14 mouse cellular contexts compared by ENCODE assay signal in the genomic region with DNA sequence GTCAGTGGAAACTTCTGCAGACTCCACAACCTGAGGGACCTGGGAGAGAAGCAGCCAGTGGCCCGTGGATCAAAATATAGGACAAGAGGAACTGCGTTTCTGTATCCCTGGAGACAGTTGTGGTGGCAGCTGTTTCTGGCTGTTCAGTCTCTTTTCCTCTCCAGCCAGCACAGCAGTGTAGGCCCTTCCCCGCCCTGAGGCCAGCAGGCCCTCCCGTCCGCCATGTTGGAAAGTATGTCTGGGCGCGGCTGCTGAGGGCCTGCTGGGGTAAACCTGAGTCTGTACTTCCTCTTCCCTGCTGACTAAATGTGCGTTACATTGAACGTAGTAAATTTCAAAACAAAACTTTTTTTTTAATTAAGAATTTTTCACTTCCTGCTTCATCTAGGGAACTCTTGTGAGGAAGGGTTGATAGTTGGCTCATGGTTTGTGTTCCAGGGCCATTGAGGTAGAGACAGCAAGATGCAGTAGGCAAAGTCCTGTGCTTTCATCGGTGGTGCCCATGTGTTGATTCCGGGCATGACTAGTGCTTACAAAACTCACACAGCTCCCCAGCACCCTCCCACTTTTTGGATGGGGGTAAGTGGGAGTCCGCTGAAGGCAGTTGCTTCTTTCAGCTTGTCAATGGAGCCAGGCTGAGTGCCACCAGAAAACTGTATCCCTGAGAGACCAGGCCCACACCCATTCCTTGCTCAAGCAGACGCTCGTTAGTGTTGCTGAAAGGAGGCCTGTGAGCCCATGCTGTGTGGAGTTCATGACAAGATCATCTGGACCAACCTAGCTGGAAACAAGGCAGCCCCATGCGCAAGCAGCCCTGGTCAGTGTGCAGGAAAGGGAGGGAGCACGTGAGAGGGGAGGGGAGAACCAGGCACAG. TPM values are rescaled to one million over a fixed set of nuclear protein-coding genes. Genes with fewer than 3 reads are reported as not detected.
DNase-seq lines count a peak whose midpoint lies in the region; ATAC-seq and TF ChIP-seq lines count a peak whose summit lies in the region.
"Had no signal": no experiment of that assay in that cellular context is flagged by ENCODE, and none has a peak within 500 bp of the region (broad histone marks: within the 10 kb centered on the region; RNA-seq: fewer than 3 reads in every experiment).

No protein-coding gene starts in this region.

- H3K9ac ChIP-seq in ES-Bruce4 (ENCODE audit: low read depth, poor library complexity, severe bottlenecking) = no peak overlapping the region
- H3K9ac ChIP-seq: embryonic facial prominence, embryonic 12.5 days; lung, embryonic 15.5 days; midbrain, embryonic 13.5 days had no signal

- TF ChIP-seq CTCF in ES-Bruce4 (IDR thresholded peaks at IDR 0.05; ENCODE audit: low read depth, low read length) = no peak
- TF ChIP-seq CTCF in bone marrow, adult 2 months (IDR thresholded peaks at IDR 0.05; ENCODE audit: control insufficient read depth, insufficient read depth, low read length) = no peak

- no peak overlapping the region for H3K4me3 ChIP-seq in ES-Bruce4 (ENCODE audit: low read depth, low read length)
- no peak overlapping the region for H3K4me3 ChIP-seq in bone marrow, adult 2 months (replicated peaks; ENCODE audit: control insufficient read depth, low read depth, low read length)
- no peak overlapping the region for H3K4me3 ChIP-seq in embryonic facial prominence, embryonic 10.5 days
- H3K4me3 ChIP-seq: embryonic facial prominence, embryonic 12.5 days; lung, embryonic 15.5 days; midbrain, embryonic 13.5 days had no signal

- no peak for TF ChIP-seq POLR2A in ES-Bruce4 (IDR thresholded peaks at IDR 0.05; ENCODE audit: insufficient read depth, low read length)
- no peak for TF ChIP-seq POLR2A in bone marrow, adult 2 months (IDR thresholded peaks at IDR 0.05; ENCODE audit: borderline replicate concordance, control insufficient read depth, low read depth, low read length)

- TF ChIP-seq EP300 in ES-Bruce4 (IDR thresholded peaks at IDR 0.05; ENCODE audit: insufficient read depth, low read depth, low read length) = 0 out of 2 replicates have a peak, but pooled peaks have one; percentile 49

- WGBS in bone marrow, adult 2 months = 72% methylated on average over 16 of the region's 16 CpGs
- 92% methylated on average over 16 of the region's 16 CpGs for WGBS in embryonic facial prominence, embryonic 10.5 days

- peak overlapping the region; percentile 68 for H3K27ac ChIP-seq in ES-Bruce4 (ENCODE audit: insufficient read depth, low read length)
- peak overlapping the region; percentile 68 for H3K27ac ChIP-seq in bone marrow, adult 2 months (ENCODE audit: control insufficient read depth, insufficient read depth, low read depth, low read length, poor library complexity)
- H3K27ac ChIP-seq in embryonic facial prominence, embryonic 10.5 days (replicated peaks) = no peak overlapping the region
- H3K27ac ChIP-seq: embryonic facial prominence, embryonic 12.5 days; lung, embryonic 15.5 days; midbrain, embryonic 13.5 days had no signal

- H3K36me3 ChIP-seq in ES-Bruce4 (ENCODE audit: control insufficient read depth, insufficient read depth, low read length, poor library complexity, severe bottlenecking) = peaks cover 3% of the 10 kb centered on the region
- H3K36me3 ChIP-seq in embryonic facial prominence, embryonic 10.5 days (replicated peaks) = peaks cover 62% of the 10 kb centered on the region

- no peaks in the 10 kb centered on the region for H3K9me3 ChIP-seq in ES-Bruce4 (replicated peaks; ENCODE audit: control insufficient read depth, insufficient read depth, low read length, poor library complexity, severe bottlenecking)
- H3K9me3 ChIP-seq in embryonic facial prominence, embryonic 10.5 days = no peaks in the 10 kb centered on the region
- H3K9me3 ChIP-seq: embryonic facial prominence, embryonic 12.5 days; lung, embryonic 15.5 days; midbrain, embryonic 13.5 days had no signal

- no peaks in the 10 kb centered on the region for H3K27me3 ChIP-seq in ES-Bruce4 (ENCODE audit: control insufficient read depth, insufficient read depth, low read length, poor library complexity, severe bottlenecking)
- no peaks in the 10 kb centered on the region for H3K27me3 ChIP-seq in embryonic facial prominence, embryonic 10.5 days (replicated peaks; ENCODE audit: low read depth, poor library complexity, severe bottlenecking)
- H3K27me3 ChIP-seq: embryonic facial prominence, embryonic 12.5 days; lung, embryonic 15.5 days; midbrain, embryonic 13.5 days had no signal

- peak; percentile 92 for ATAC-seq in megakaryocyte, adult 5-6 weeks (ENCODE audit: poor library complexity, severe bottlenecking)
- ATAC-seq: midbrain, embryonic 13.5 days had no signal

- peaks cover 17% of the 10 kb centered on the region for H3K4me1 ChIP-seq in ES-Bruce4 (ENCODE audit: control insufficient read depth, insufficient read depth, low read length)
- peaks cover 10% of the 10 kb centered on the region for H3K4me1 ChIP-seq in bone marrow, adult 2 months (ENCODE audit: control insufficient read depth, insufficient read depth, low read length)
- H3K4me1 ChIP-seq in embryonic facial prominence, embryonic 10.5 days = peaks cover 8% of the 10 kb centered on the region

- DNase-seq in lung, postnatal 25 days (ENCODE audit: low spot score) = peak; percentile 33
- DNase-seq in lung, postnatal 10 days = no peak
- DNase-seq in embryonic facial prominence, embryonic 10.5 days (ENCODE audit: low spot score) = no peak
- DNase-seq in yolk sac, embryonic 10.5 days (ENCODE audit: low spot score) = no peak
- DNase-seq in cerebellum, postnatal 4 days (ENCODE audit: low spot score in 2 of 2) = no peak
- DNase-seq: cerebellum, adult 9-10 months; heart, postnatal 14 days; thymus, postnatal 36 days had no signal

RNA-seq across cellular contexts. Expression of gene Agpat4, which starts 40.9 kb away (rescaled TPM):
- polyA plus RNA-seq in ES-Bruce4 (2011; ENCODE audit: insufficient read depth, insufficient read length, low read depth, missing spikeins) = 80.4 and 83.7 TPM in 2 replicates
- polyA plus RNA-seq in bone marrow, adult 2 months (2011; ENCODE audit: insufficient read depth, insufficient read length, low replicate concordance, missing spikeins) = 30.2 and 30.3 TPM in 2 replicates
- total RNA-seq in megakaryocyte, adult 5-6 weeks (2015) = 8.9 and 12.8 TPM in 2 replicates
- total RNA-seq in megakaryocyte, adult 5-6 weeks (2017) = 11.8 and 12.1 TPM in 2 replicates
- 39.4 and 41.3 TPM in 2 replicates for polyA plus RNA-seq in embryonic facial prominence, embryonic 10.5 days (2016; fragmentation: Nextera tagmentation; extraction: Ambion mirVana)
